Mouse (Mus musculus) left cerebral cortex, adult 11 months (tissue): Measurements from ENCODE around the gene 4921539E11Rik.
A peak's percentile ranks its signal among the peaks of the same experiment; 100 is the strongest.

Source experiments
- DNase-seq: peaks from one replicate; pipeline ENCODE4 v3.0.0; 2022; ENCODE audit warnings: low spot score

The 4921539E11Rik gene

GRCm38 (mm10) chr4:103290763-103291162 lies at the start of gene 4921539E11Rik:
4921539E11Rik (minus strand) TSS chr4:103290863.
- DNase-seq, result no peak

GRCm38 (mm10) chr4:103335134-103335533 lies 44.5 kb upstream of the 4921539E11Rik start:
- DNase-seq, result no peak

GRCm38 (mm10) chr4:103329348-103329747 lies 38.7 kb upstream of the 4921539E11Rik start:
- no peak for DNase-seq

GRCm38 (mm10) chr4:103326994-103327393 lies 36.3 kb upstream of the 4921539E11Rik start:
- DNase-seq, result no peak

GRCm38 (mm10) chr4:103324688-103325451 lies 34.2 kb upstream of the 4921539E11Rik start:
- no peak for DNase-seq

- no peak for DNase-seq
Measured at GRCm38 (mm10) chr4:103321461-103321860, 30.8 kb upstream of the 4921539E11Rik start.

- DNase-seq, result no peak
Measured at GRCm38 (mm10) chr4:103315861-103316260, 25.2 kb upstream of the 4921539E11Rik start.

- no peak for DNase-seq
Measured at GRCm38 (mm10) chr4:103314526-103314910, 23.9 kb upstream of the 4921539E11Rik start.

- peak; percentile 94 for DNase-seq
Measured at GRCm38 (mm10) chr4:103313587-103314525, 23.2 kb upstream of the 4921539E11Rik start, which contains the start of gene Oma1. Oma1 (plus strand) TSS chr4:103313812.

GRCm38 (mm10) chr4:103303851-103304250 lies 13.2 kb upstream of the 4921539E11Rik start:
- no peak for DNase-seq

- no peak for DNase-seq
Measured at GRCm38 (mm10) chr4:103299342-103299741, 8.7 kb upstream of the 4921539E11Rik start.

GRCm38 (mm10) chr4:103288342-103288741 lies 2.3 kb downstream of the 4921539E11Rik start:
- DNase-seq, result no peak

GRCm38 (mm10) chr4:103273021-103273420 lies 17.6 kb downstream of the 4921539E11Rik start:
- DNase-seq, result no peak

- DNase-seq, result no peak
Measured at GRCm38 (mm10) chr4:103269336-103269735, 21.3 kb downstream of the 4921539E11Rik start.

- DNase-seq, result no peak
Measured at GRCm38 (mm10) chr4:103265166-103265565, 25.5 kb downstream of the 4921539E11Rik start.

- DNase-seq, result no peak
Measured at GRCm38 (mm10) chr4:103263812-103264396, 26.8 kb downstream of the 4921539E11Rik start.

- DNase-seq, result no peak
Measured at GRCm38 (mm10) chr4:103263378-103263777, 27.3 kb downstream of the 4921539E11Rik start.

- DNase-seq, result no peak
Measured at GRCm38 (mm10) chr4:103258817-103259216, 31.8 kb downstream of the 4921539E11Rik start.

GRCm38 (mm10) chr4:103253846-103254245 lies 36.8 kb downstream of the 4921539E11Rik start:
- no peak for DNase-seq

GRCm38 (mm10) chr4:103249436-103250085 lies 41.1 kb downstream of the 4921539E11Rik start:
- no peak for DNase-seq

GRCm38 (mm10) chr4:103247813-103248212 lies 42.9 kb downstream of the 4921539E11Rik start:
- DNase-seq, result no peak

GRCm38 (mm10) chr4:103247249-103247648 lies 43.4 kb downstream of the 4921539E11Rik start:
- no peak for DNase-seq
